Mouse (Mus musculus) liver, embryonic 13.5 days (tissue): ENCODE results near the gene Ttc6. TPM values are rescaled to one million over a fixed set of nuclear protein-coding genes. Genes with fewer than 3 reads are reported as not detected.

ENCODE experiments used
- ATAC-seq: fragments of 200-750 bp; cut with Nextera tagmentation; 2 replicates; pipeline ENCODE4 v1.8.0; 2017; ENCODE audit warnings: low read depth, mild to moderate bottlenecking, moderate number of reproducible peaks, moderate library complexity
- DNase-seq: peaks from one replicate; pipeline ENCODE4 v3.0.0; 2022
- H3K27ac ChIP-seq: fragments of 300-500 bp; sonication (generic); 2 replicates; pipeline ENCODE4 v1.5.1; 2015; ENCODE audit warnings: moderate library complexity, mild to moderate bottlenecking, inconsistent platforms
- H3K27me3 ChIP-seq: fragments of 300-500 bp; sonication (generic); 2 replicates; pipeline ENCODE4 v1.6.1; 2015; ENCODE audit warnings: mild to moderate bottlenecking, inconsistent platforms
- H3K36me3 ChIP-seq: fragments of 300-500 bp; sonication (generic); 2 replicates; pipeline ENCODE4 v1.6.1; 2015; ENCODE audit warnings: mild to moderate bottlenecking, inconsistent platforms
- H3K4me1 ChIP-seq: fragments of 300-500 bp; sonication (generic); replicated peaks from 2 replicates; pipeline ENCODE4 v1.6.1; 2015; ENCODE audit warnings: inconsistent platforms
- H3K4me2 ChIP-seq: fragments of 300-500 bp; sonication (generic); 2 replicates; pipeline ENCODE4 v1.6.1; 2015; ENCODE audit warnings: inconsistent platforms, mild to moderate bottlenecking, moderate library complexity
- H3K4me3 ChIP-seq: fragments of 300-500 bp; sonication (generic); replicated peaks from 2 replicates; pipeline ENCODE4 v1.5.1; 2015; ENCODE audit warnings: mild to moderate bottlenecking, inconsistent platforms
- H3K9ac ChIP-seq: fragments of 300-500 bp; sonication (generic); 2 replicates; pipeline ENCODE4 v1.6.1; 2015; ENCODE audit warnings: mild to moderate bottlenecking, inconsistent platforms
- H3K9me3 ChIP-seq: fragments of 300-500 bp; sonication (generic); replicated peaks from 2 replicates; pipeline ENCODE4 v1.6.1; 2016; ENCODE audit warnings: inconsistent platforms
- WGBS: fragments of 180-500 bp; shearing (Covaris S2); methylation state at CpG from one replicate; pipeline ENCODE4 v1.1.7; 2015; ENCODE audit not compliant: insufficient replicate concordance; 5-methylcytosine and 5-hydroxymethylcytosine counted together
- polyA plus RNA-seq: library from polyadenylated mRNA; unstranded; fragments of >200 nt; fragmentation: Nextera tagmentation; extraction: Ambion mirVana; gene quantifications from 2 replicates; pipeline ENCODE4 v1.2.1, GENCODE M21; 2015

The Ttc6 gene
- polyA plus RNA-seq, 1 experiment from 2014 or later, result 0.05 TPM

DNA sequence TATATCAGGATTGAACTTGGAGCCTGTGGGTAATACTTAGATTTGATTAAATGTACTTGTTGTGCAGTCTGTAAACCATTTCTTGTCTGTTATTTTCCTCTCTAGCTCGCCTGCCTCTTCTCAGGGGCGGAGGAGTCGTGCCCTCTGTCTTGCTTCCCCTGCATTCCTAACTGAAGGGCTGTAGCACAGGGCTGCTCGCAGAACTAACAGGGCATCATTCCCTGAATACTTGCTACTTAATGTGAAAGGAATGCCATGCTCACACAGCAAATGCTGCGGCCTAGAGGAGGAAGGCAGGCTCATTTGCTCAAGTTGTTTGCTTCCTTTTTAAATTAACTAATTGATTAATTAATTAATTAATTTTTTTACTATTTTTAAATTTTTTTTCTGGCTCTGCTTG lies 43.7 kb downstream of the Ttc6 start:
- DNase-seq (no peak), ATAC-seq (no peak)
- Histone ChIP-seq H3K9me3 (no peaks in the 10 kb centered on the region), H3K4me1 (no peaks in the 10 kb centered on the region), H3K36me3 (no peaks in the 10 kb centered on the region), H3K4me2 (no peak overlapping the region), H3K9ac (no peak overlapping the region), H3K4me3 (no peak overlapping the region), H3K27ac (no peak overlapping the region), H3K27me3 (no peaks in the 10 kb centered on the region)
- 44% methylated on average over 5 of the region's 5 CpGs for WGBS

DNA sequence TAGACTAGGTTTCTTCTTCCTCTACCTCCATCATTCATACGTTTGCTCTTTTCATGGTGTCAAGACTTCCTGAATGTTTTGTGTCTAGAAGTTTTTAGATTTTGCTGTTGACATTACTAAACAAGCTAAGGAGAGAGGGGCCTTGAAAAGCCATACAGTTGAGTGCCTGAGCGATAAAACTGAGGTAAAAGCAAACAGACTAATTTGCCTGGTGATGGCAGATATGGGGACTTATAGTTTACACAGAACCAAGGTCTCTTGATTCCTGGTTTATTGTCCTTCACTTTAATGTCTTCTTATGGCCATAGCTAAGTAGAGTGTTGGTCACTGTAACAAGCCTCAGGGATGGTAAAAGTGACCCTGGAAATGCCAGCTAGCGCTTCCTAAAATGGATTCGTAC lies 51.2 kb downstream of the Ttc6 start:
- Histone ChIP-seq H3K9me3 (no peaks in the 10 kb centered on the region), H3K4me3 (no peak overlapping the region), H3K36me3 (no peaks in the 10 kb centered on the region), H3K4me2 (no peak overlapping the region), H3K4me1 (no peaks in the 10 kb centered on the region), H3K9ac (no peak overlapping the region), H3K27me3 (no peaks in the 10 kb centered on the region), H3K27ac (no peak overlapping the region)
- DNase-seq (no peak), ATAC-seq (no peak)
- 66% methylated on average over 4 of the region's 4 CpGs for WGBS

DNA sequence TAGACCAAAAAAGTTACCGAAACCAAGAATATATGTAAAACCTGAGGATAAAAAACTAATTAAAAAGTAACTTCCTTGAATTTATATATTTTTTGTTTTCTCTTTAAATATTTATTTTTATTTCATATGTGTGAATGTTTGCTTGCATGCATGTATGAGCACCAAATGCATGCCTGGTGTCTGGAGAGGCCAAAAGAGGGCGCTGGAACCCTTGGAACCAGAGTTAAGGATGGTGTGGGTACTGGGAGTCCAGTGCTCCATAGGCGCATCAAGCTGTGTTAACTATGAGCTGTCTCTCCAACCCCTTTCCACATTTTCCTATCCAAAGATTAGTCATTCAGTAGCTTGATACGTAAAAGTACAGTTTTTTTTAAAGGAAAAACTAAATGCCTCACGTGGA lies 58.1 kb downstream of the Ttc6 start:
- WGBS, result 55% methylated on average over 5 of the region's 5 CpGs
- no peak for ATAC-seq
- no peak for DNase-seq

DNA sequence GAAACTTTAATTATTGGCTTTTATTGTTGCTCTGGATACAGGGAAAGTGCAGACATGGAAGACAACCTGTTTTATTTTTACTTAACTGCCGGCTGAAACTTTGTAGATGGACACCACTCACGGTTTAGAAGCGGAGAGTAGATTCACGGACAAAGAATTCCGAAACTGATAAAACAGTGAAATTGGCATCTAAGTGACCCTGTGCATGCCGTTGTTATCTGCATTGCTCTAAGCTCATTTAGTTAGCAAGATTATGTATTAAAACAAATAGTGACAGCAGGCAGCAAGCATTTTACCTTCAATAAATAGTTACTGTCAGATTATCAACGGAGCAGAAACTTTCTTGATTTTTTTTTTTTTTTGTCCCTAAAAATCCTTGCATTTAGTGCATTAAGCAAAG lies 59.4 kb downstream of the Ttc6 start:
- DNase-seq (no peak), ATAC-seq (no peak)
- no peak overlapping the region for H3K9ac ChIP-seq
- no peak overlapping the region for H3K27ac ChIP-seq
- H3K4me3 ChIP-seq, result no peak overlapping the region
- no peaks in the 10 kb centered on the region for H3K4me1 ChIP-seq
- no peaks in the 10 kb centered on the region for H3K36me3 ChIP-seq
- H3K4me2 ChIP-seq, result no peak overlapping the region
- H3K27me3 ChIP-seq, result no peaks in the 10 kb centered on the region
- no peaks in the 10 kb centered on the region for H3K9me3 ChIP-seq
- 62% methylated on average over 7 of the region's 7 CpGs for WGBS

More for the DNA sequence above, 58.1 kb downstream of the Ttc6 start:
- no peak overlapping the region for H3K27ac ChIP-seq
- H3K9me3 ChIP-seq, result no peaks in the 10 kb centered on the region
- no peaks in the 10 kb centered on the region for H3K4me1 ChIP-seq
- no peak overlapping the region for H3K4me2 ChIP-seq
- no peak overlapping the region for H3K9ac ChIP-seq
- H3K27me3 ChIP-seq, result no peaks in the 10 kb centered on the region
- H3K4me3 ChIP-seq, result no peak overlapping the region
- H3K36me3 ChIP-seq, result no peaks in the 10 kb centered on the region

DNA sequence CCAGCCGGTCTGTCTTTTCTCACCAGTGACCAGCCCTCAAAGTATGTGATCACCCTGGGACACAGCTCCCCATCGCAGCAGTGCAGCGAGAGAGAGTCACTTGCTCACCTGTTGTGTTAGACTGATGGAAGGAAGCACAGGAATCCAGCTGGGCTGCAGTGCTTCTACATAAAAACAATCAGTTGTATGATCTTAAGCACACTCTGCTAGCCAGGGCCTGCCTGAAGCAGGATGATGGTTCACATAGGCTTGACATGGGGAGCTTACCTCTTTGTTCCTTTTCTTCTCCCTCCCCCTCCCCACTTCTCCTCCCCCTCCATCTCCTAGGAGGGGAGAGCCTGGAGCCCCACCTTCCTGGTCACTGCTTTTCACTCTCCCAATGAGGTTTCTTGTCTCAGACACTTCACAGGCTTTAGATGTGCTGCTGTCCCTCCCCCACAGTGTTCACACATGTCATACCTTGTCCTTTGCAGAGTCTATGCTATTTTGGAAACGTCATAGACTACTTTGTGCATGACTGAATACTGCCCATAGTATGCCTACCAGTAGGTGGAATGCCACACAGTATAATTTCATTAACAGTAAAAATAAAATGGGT lies 60.2 kb downstream of the Ttc6 start:
- H3K27me3 ChIP-seq, result no peaks in the 10 kb centered on the region
- H3K4me1 ChIP-seq, result no peaks in the 10 kb centered on the region
- no peaks in the 10 kb centered on the region for H3K36me3 ChIP-seq
- no peaks in the 10 kb centered on the region for H3K9me3 ChIP-seq
- H3K27ac ChIP-seq, result no peak overlapping the region
- no peak overlapping the region for H3K9ac ChIP-seq
- ATAC-seq (no peak), DNase-seq (no peak)
- H3K4me2 ChIP-seq, result no peak overlapping the region
- 28% methylated on average over 4 of the region's 4 CpGs for WGBS
- no peak overlapping the region for H3K4me3 ChIP-seq

DNA sequence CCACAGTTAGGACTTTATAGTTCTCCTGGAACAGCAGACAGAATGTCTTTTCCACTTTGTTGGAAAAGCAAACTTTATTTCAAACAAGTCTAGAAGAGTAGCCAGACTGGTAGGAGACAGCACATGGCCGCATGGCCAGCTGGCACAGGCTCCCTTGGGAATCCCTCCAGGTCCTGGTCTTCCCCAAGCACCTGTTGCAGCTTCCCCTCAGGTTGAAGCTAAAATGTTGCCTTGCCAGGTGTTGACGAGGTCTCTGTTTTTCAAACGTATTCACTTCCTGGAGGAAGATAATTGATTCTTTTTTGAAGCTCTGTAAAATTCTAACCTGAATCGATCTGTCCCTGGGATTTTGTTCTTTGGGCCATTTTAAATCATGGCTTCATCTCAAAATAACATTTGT lies 86.1 kb downstream of the Ttc6 start:
- Histone ChIP-seq H3K36me3 (no peaks in the 10 kb centered on the region), H3K4me3 (no peak overlapping the region), H3K4me1 (no peaks in the 10 kb centered on the region), H3K9me3 (no peaks in the 10 kb centered on the region), H3K27ac (no peak overlapping the region), H3K9ac (no peak overlapping the region), H3K4me2 (no peak overlapping the region), H3K27me3 (no peaks in the 10 kb centered on the region)
- ATAC-seq (no peak), DNase-seq (no peak)
- 45% methylated on average over 4 of the region's 4 CpGs for WGBS

DNA sequence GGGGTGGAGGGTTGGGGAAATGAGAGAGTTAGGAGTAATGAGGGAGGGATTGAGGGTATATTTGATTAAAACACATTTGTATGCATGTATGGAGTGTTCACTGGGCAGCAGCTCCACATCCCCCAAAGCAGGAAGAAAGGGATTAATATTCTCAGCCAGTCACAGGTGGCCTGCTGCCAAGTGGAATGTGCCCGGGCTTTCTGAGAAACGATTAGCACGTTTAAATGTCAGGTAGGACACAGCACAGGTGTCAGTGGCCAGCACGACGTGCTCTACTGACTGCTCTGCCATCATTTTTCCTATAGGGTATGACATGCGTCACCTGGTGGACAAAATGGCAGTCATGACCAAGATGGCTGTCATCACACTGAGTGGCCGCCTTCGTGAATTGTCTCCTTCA lies 86.8 kb downstream of the Ttc6 start:
- Histone ChIP-seq H3K27me3 (no peaks in the 10 kb centered on the region), H3K4me2 (no peak overlapping the region), H3K9me3 (no peaks in the 10 kb centered on the region), H3K36me3 (no peaks in the 10 kb centered on the region), H3K27ac (no peak overlapping the region), H3K4me3 (no peak overlapping the region), H3K9ac (no peak overlapping the region), H3K4me1 (no peaks in the 10 kb centered on the region)
- ATAC-seq (no peak), DNase-seq (no peak)
- 70% methylated on average over 8 of the region's 8 CpGs for WGBS

DNA sequence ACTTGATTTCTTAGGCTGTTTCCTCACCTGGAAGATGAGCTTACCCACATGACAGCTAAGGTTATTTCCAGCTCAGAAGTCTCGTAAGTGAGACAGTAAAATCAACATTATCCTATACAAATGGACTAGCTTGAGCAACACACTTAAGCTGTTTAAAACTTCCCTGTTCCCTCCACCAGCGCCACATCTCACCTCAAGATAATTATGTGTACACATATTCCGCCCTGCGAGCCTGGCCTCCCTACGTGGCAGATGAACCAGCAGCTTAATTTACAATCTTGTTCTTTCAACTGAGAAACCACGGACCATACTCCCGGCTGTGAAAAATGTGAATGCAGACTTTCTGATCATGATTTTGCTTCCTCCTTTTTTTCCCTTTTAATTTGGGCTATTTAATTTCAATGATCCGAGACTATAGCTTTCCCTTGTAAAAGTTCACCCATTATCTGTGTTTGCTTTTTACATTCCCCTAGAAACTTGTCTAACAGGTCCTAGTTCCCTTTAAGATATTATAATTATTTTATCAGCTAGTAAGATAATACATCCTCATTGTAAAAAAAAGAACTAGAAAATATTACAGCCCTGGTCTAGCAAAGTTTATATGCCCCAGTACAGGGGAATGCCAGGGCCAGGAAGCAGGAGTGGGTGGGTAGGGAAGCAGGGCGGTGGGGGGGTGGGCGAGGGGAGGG lies 99.2 kb downstream of the Ttc6 start:
- H3K27me3 ChIP-seq, result no peaks in the 10 kb centered on the region
- WGBS, result 60% methylated on average over 10 of the region's 10 CpGs
- no peak overlapping the region for H3K27ac ChIP-seq
- no peaks in the 10 kb centered on the region for H3K9me3 ChIP-seq
- ATAC-seq (no peak), DNase-seq (no peak)
- no peak overlapping the region for H3K4me2 ChIP-seq
- no peak overlapping the region for H3K4me3 ChIP-seq
- no peaks in the 10 kb centered on the region for H3K4me1 ChIP-seq
- H3K9ac ChIP-seq, result no peak overlapping the region
- H3K36me3 ChIP-seq, result no peaks in the 10 kb centered on the region

DNA sequence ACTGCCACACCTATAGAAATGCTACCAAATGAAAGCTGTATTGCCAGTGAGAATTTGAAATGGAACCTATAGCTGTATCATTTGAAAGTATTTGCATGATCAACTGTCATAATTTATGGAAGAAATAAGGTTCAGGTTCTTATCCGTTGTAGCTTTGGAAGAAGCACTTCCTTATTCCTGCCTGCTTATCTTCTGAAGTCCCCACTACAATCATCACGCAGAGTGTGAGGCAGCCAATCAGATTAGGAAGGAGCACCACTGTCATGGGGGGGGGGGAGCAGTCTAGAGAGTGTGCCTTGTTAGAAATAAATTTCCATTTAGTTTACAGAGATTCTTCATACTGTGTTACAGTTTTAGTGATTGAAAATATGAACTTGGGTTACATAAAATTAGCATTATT lies 108.5 kb downstream of the Ttc6 start:
- WGBS, result 40% methylated on average over 2 of the region's 2 CpGs
- Histone ChIP-seq H3K9me3 (no peaks in the 10 kb centered on the region), H3K27ac (no peak overlapping the region), H3K27me3 (no peaks in the 10 kb centered on the region), H3K9ac (no peak overlapping the region), H3K4me1 (no peaks in the 10 kb centered on the region), H3K4me2 (no peak overlapping the region), H3K4me3 (no peak overlapping the region), H3K36me3 (no peaks in the 10 kb centered on the region)
- DNase-seq (no peak), ATAC-seq (no peak)

DNA sequence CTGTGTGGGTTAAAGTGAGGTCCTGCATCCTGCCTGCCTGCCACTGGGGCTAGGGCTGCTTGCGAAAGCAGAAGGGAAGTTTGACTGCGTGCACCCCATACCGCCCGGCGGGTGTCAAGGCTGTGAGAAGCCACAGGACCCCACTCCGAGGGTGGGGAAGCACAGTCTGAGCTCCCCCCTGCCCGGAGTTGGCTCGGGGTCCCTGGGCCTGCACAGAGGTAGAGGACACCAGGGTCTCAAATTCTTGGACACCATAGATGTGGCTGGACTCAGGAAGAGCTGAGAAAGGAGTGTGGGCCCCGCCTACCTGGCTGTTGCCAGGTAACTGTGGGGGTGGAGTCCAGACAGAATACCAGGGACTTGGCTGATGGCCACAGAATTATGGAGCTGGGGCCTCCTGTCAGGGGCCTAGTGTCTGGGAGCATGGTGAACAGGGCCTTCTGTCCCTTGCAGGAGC lies 121.1 kb downstream of the Ttc6 start:
- Histone ChIP-seq H3K4me2 (no peak overlapping the region), H3K4me3 (no peak overlapping the region), H3K9me3 (no peaks in the 10 kb centered on the region), H3K36me3 (no peaks in the 10 kb centered on the region), H3K4me1 (no peaks in the 10 kb centered on the region), H3K27me3 (no peaks in the 10 kb centered on the region), H3K27ac (no peak overlapping the region), H3K9ac (no peak overlapping the region)
- ATAC-seq (no peak), DNase-seq (no peak)
- 40% methylated on average over 9 of the region's 9 CpGs for WGBS

DNA sequence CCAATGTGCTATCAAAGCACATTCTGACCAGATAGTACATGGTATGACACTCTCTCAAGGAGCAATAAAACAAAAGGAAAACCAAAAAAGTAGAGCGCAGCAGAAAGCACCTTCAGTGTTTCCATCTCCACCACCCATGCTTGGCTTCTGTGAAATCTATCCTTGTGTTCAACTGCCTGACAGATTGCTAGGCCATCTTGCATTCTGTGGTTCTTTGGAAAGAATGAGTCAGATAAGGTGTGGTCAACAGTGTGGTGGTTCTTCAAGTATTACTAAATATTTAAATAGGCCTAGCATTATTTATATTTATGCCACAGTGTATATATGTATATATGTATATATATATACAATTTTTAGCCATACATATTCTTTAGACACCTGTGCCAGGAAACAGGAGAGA lies 146.1 kb downstream of the Ttc6 start:
- H3K4me1 ChIP-seq, result no peaks in the 10 kb centered on the region
- DNase-seq, result no peak
- H3K36me3 ChIP-seq, result no peaks in the 10 kb centered on the region
- no peak overlapping the region for H3K4me3 ChIP-seq
- H3K9ac ChIP-seq, result no peak overlapping the region
- no peak overlapping the region for H3K4me2 ChIP-seq
- H3K27me3 ChIP-seq, result no peaks in the 10 kb centered on the region
- 72% methylated on average over 1 of the region's 1 CpGs for WGBS
- H3K9me3 ChIP-seq, result no peaks in the 10 kb centered on the region
- ATAC-seq, result no peak
- no peak overlapping the region for H3K27ac ChIP-seq

DNA sequence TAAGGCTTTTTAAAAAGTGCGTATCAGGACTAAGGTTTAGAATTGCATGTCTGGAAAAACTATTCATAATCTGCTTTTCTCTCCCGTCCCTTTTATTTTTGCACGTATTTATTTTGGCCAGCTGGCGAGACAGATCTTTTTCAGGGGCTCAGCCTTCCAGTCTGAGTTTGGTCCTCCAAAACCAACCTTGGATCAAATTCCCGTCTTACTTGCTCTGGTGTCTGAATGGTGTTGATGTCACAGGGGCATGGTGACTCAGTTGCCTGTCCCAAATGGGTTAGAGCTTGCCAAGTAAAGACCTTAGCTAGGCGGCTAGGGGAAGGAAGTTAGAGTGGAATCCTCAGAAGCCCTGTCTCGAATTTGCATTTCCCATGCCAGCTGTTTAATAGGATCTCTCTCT lies 200.8 kb downstream of the Ttc6 start:
- 53% methylated on average over 7 of the region's 7 CpGs for WGBS
- Histone ChIP-seq H3K9ac (no peak overlapping the region), H3K4me3 (no peak overlapping the region), H3K4me2 (no peak overlapping the region), H3K36me3 (no peaks in the 10 kb centered on the region), H3K4me1 (no peaks in the 10 kb centered on the region), H3K27ac (no peak overlapping the region), H3K27me3 (no peaks in the 10 kb centered on the region), H3K9me3 (no peaks in the 10 kb centered on the region)
- no peak for DNase-seq
- ATAC-seq, result no peak
